Comparison of ENCODE assay signal across 13 mouse cellular contexts in the genomic region with DNA sequence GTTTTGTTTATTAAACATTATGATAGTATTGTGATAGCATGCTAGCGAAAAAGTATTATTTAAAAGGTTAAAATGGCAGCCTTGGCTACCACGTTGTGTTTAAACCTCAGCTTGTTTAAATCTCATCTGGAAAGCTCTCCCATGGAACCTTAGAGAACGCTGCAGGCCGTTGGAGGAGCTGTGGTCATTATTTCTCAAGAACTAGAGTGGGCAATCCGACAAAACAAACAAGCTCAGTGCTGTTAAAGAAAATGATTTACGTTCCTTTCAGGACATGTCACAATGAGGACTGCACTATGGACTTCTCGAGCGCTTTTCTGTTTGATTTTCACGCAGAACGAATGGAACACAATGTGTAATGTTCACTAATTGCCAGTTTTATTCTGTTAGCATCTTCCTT.
DNase-seq lines count a peak whose midpoint lies in the region; ATAC-seq and TF ChIP-seq lines count a peak whose summit lies in the region.
"Had no signal": no experiment of that assay in that cellular context is flagged by ENCODE, and none has a peak within 500 bp of the region (broad histone marks: within the 10 kb centered on the region; RNA-seq: fewer than 3 reads in every experiment).

No protein-coding gene starts in this region.

- no peaks in the 10 kb centered on the region for H3K36me3 ChIP-seq in hindbrain, postnatal 0 days (ENCODE audit: insufficient read depth, low read length)
- peaks cover 5% of the 10 kb centered on the region; the same call in 1 of the 2 replicates for H3K36me3 ChIP-seq in hindbrain, embryonic 10.5 days
- H3K36me3 ChIP-seq in lung, postnatal 0 days (ENCODE audit: insufficient read depth, low read length): no peaks in the 10 kb centered on the region

- 46% methylated on average over 10 of the region's 10 CpGs for WGBS in hindbrain, postnatal 0 days
- WGBS in hindbrain, embryonic 10.5 days: 66% methylated on average over 10 of the region's 10 CpGs
- 29% methylated on average over 10 of the region's 10 CpGs for WGBS in lung, postnatal 0 days

- no peaks in the 10 kb centered on the region for H3K9me3 ChIP-seq in hindbrain, postnatal 0 days (ENCODE audit: low read length)
- H3K9me3 ChIP-seq in hindbrain, embryonic 10.5 days: peaks cover 12% of the 10 kb centered on the region; the same call in 1 of the 2 replicates
- no peaks in the 10 kb centered on the region for H3K9me3 ChIP-seq in lung, postnatal 0 days (ENCODE audit: low read length)

- no peak for TF ChIP-seq CTCF in hindbrain, postnatal 0 days (IDR thresholded peaks at IDR 0.05; ENCODE audit: low read depth)
- no peak for TF ChIP-seq CTCF in lung, postnatal 0 days (IDR thresholded peaks at IDR 0.05)

- no peak for ATAC-seq in hindbrain, postnatal 0 days
- peak; percentile 79 for ATAC-seq in lung, postnatal 0 days

- no peaks in the 10 kb centered on the region for H3K4me1 ChIP-seq in hindbrain, postnatal 0 days (ENCODE audit: insufficient read depth, low read length)
- H3K4me1 ChIP-seq in hindbrain, embryonic 10.5 days (replicated peaks): peaks cover 6% of the 10 kb centered on the region; the same call in 1 of the 2 replicates
- H3K4me1 ChIP-seq in lung, postnatal 0 days (ENCODE audit: insufficient read depth, low read depth, low read length): peaks cover 7% of the 10 kb centered on the region; the same call in 1 of the 2 replicates

- H3K4me2 ChIP-seq in hindbrain, postnatal 0 days (ENCODE audit: low read depth, low read length): no peak overlapping the region
- H3K4me2 ChIP-seq in lung, postnatal 0 days (replicated peaks; ENCODE audit: low read depth, low read length): no peak overlapping the region

- no peak overlapping the region for H3K9ac ChIP-seq in hindbrain, postnatal 0 days (replicated peaks; ENCODE audit: low read length)
- no peak overlapping the region for H3K9ac ChIP-seq in lung, postnatal 0 days (replicated peaks; ENCODE audit: low read depth)

- TF ChIP-seq EP300 in lung, postnatal 0 days (IDR thresholded peaks at IDR 0.05): peak; percentile 40; the same call in 1 of the 2 replicates

- peak; percentile 17 for DNase-seq in hindbrain, postnatal 0 days (ENCODE audit: low spot score)
- no peak for DNase-seq in hindbrain, embryonic 10.5 days (ENCODE audit: low spot score)
- DNase-seq in 3134 (ENCODE audit: extremely low read depth, insufficient read length, low spot score) (peak; percentile 48), MN1 (ENCODE audit: low spot score) (peak; percentile 15)
- DNase-seq in lung, postnatal 0 days (ENCODE audit: low spot score): peak; percentile 84
- no peak for DNase-seq in frontal cortex, postnatal 25 days (ENCODE audit: low spot score in 2 of 2)
- no peak for DNase-seq in urinary bladder, postnatal 25 days (ENCODE audit: low spot score)
- DNase-seq: cerebellum, adult 11-12 months; gastrocnemius, postnatal 36 days; liver; thymus, postnatal 14 days had no signal

- no peak overlapping the region for H3K27ac ChIP-seq in hindbrain, postnatal 0 days
- no peak overlapping the region for H3K27ac ChIP-seq in hindbrain, embryonic 10.5 days
- no peak overlapping the region for H3K27ac ChIP-seq in lung, postnatal 0 days (ENCODE audit: low read length)
- H3K27ac ChIP-seq: left cerebral cortex, adult 2 months had no signal

- H3K27me3 ChIP-seq in hindbrain, postnatal 0 days (ENCODE audit: insufficient read depth, low read length): no peaks in the 10 kb centered on the region
- H3K27me3 ChIP-seq in hindbrain, embryonic 10.5 days (ENCODE audit: insufficient read depth, poor library complexity, severe bottlenecking): no peaks in the 10 kb centered on the region
- H3K27me3 ChIP-seq in lung, postnatal 0 days (replicated peaks; ENCODE audit: insufficient read depth, low read length): no peaks in the 10 kb centered on the region

- H3K4me3 ChIP-seq in hindbrain, postnatal 0 days (ENCODE audit: low read length): no peak overlapping the region
- no peak overlapping the region for H3K4me3 ChIP-seq in hindbrain, embryonic 10.5 days
- H3K4me3 ChIP-seq in lung, postnatal 0 days (ENCODE audit: low read depth, low read length): no peak overlapping the region
- H3K4me3 ChIP-seq: left cerebral cortex, adult 2 months; myocyte had no signal

Comparison
In these comparisons a context has a peak if more than half of its experiments do, and no peak if none do; other contexts are left out.
1. DNase-seq: peak in hindbrain, postnatal 0 days (single experiment), 3134 (single experiment), MN1 (single experiment) and lung, postnatal 0 days (single experiment); none in hindbrain, embryonic 10.5 days (single experiment), frontal cortex, postnatal 25 days (0 of 2) and urinary bladder, postnatal 25 days (single experiment).